Mouse (Mus musculus): ENCODE data around the gene Btbd9. TPM values are rescaled to one million over a fixed set of nuclear protein-coding genes. Genes with fewer than 3 reads are reported as not detected.

Btbd9 gene
- polyA plus RNA-seq, 1 experiment from 2014 or later: 135 TPM

DNA sequence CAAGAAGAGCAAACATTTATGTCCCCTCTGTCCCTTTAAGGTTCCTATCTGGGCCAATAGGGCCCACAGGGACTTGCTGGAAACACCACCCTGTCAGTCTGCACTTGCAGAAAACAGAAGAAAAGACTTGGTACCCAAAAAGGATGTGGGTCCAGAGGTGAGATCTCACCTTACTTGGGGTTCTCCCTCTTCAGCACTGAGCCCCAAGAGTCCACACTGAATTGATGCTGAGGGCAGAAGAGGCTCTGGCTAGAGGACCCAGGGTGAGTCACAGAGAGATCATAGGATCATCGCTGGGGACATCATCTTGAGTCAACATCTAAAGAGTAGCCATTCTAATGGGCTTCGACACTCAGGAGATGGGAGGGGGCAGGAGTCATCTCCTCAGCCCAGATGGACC lies 290.6 kb downstream of the Btbd9 start:
- H3K4me2 ChIP-seq (ENCODE audit: low read length): no peak overlapping the region
- no peak overlapping the region for H3K4me3 ChIP-seq (ENCODE audit: low read length)
- H3K9me3 ChIP-seq (ENCODE audit: control insufficient read depth, low read length): no peaks in the 10 kb centered on the region
- H3K27ac ChIP-seq (ENCODE audit: low read depth, low read length): no peak overlapping the region
- no peaks in the 10 kb centered on the region for H3K36me3 ChIP-seq (ENCODE audit: control insufficient read depth, insufficient read depth, low read length)
- WGBS: 94% methylated on average over 2 of the region's 2 CpGs
- H3K27me3 ChIP-seq (replicated peaks; ENCODE audit: control insufficient read depth, insufficient read depth, low read length): no peaks in the 10 kb centered on the region
- H3K9ac ChIP-seq (ENCODE audit: low read depth, low read length): no peak overlapping the region
- no peaks in the 10 kb centered on the region for H3K4me1 ChIP-seq (ENCODE audit: control insufficient read depth, insufficient read depth, low read depth, low read length)
- ATAC-seq: no peak

- ATAC-seq: no peak
- Histone ChIP-seq H3K4me3 (ENCODE audit: low read length) (no peak overlapping the region), H3K27me3 (replicated peaks; ENCODE audit: control insufficient read depth, insufficient read depth, low read length) (no peaks in the 10 kb centered on the region), H3K9ac (ENCODE audit: low read depth, low read length) (no peak overlapping the region), H3K9me3 (ENCODE audit: control insufficient read depth, low read length) (no peaks in the 10 kb centered on the region), H3K27ac (ENCODE audit: low read depth, low read length) (no peak overlapping the region), H3K36me3 (ENCODE audit: control insufficient read depth, insufficient read depth, low read length) (no peaks in the 10 kb centered on the region), H3K4me2 (ENCODE audit: low read length) (no peak overlapping the region), H3K4me1 (ENCODE audit: control insufficient read depth, insufficient read depth, low read depth, low read length) (peaks cover 11% of the 10 kb centered on the region)
- WGBS: 65% methylated on average over 4 of the region's 4 CpGs
These were observed 292.7 kb downstream of the Btbd9 start for GRCm38 (mm10) chr17:30283460-30284050.

DNA sequence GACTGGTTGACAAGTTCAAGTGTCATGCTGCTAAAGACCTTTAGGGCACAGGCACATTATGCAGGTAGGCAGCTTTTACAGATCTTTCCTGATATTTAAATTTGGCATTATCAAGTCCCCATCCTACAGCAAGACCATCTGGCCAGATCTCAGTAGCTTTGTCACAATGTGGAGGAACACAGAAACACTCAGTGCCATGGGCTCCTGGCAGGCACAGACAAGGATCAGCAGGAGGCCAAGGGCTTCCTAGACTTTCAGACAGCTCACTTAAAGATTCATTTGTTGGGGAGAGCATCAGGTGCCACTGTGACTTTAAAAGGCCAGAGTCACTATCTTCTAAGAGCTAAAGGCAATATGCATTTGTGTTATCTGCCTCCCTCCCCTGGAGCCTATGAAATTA lies 293.3 kb downstream of the Btbd9 start:
- no peak overlapping the region for H3K27ac ChIP-seq (ENCODE audit: low read depth, low read length)
- H3K9ac ChIP-seq (ENCODE audit: low read depth, low read length): no peak overlapping the region
- peaks cover 12% of the 10 kb centered on the region for H3K4me1 ChIP-seq (ENCODE audit: control insufficient read depth, insufficient read depth, low read depth, low read length)
- H3K4me3 ChIP-seq (ENCODE audit: low read length): no peak overlapping the region
- H3K27me3 ChIP-seq (replicated peaks; ENCODE audit: control insufficient read depth, insufficient read depth, low read length): no peaks in the 10 kb centered on the region
- H3K9me3 ChIP-seq (ENCODE audit: control insufficient read depth, low read length): no peaks in the 10 kb centered on the region
- no peak overlapping the region for H3K4me2 ChIP-seq (ENCODE audit: low read length)
- no peak for ATAC-seq
- H3K36me3 ChIP-seq (ENCODE audit: control insufficient read depth, insufficient read depth, low read length): no peaks in the 10 kb centered on the region

GRCm38 (mm10) chr17:30280323-30281118 lies 295.8 kb downstream of the Btbd9 start:
- no peak overlapping the region for H3K9ac ChIP-seq (ENCODE audit: low read depth, low read length)
- no peak overlapping the region for H3K27ac ChIP-seq (ENCODE audit: low read depth, low read length)
- no peak overlapping the region for H3K4me3 ChIP-seq (ENCODE audit: low read length)
- no peaks in the 10 kb centered on the region for H3K36me3 ChIP-seq (ENCODE audit: control insufficient read depth, insufficient read depth, low read length)
- H3K9me3 ChIP-seq (ENCODE audit: control insufficient read depth, low read length): no peaks in the 10 kb centered on the region
- WGBS: 57% methylated on average over 7 of the region's 7 CpGs
- no peak for ATAC-seq
- peaks cover 12% of the 10 kb centered on the region for H3K4me1 ChIP-seq (ENCODE audit: control insufficient read depth, insufficient read depth, low read depth, low read length)
- no peak overlapping the region for H3K4me2 ChIP-seq (ENCODE audit: low read length)
- H3K27me3 ChIP-seq (replicated peaks; ENCODE audit: control insufficient read depth, insufficient read depth, low read length): no peaks in the 10 kb centered on the region

DNA sequence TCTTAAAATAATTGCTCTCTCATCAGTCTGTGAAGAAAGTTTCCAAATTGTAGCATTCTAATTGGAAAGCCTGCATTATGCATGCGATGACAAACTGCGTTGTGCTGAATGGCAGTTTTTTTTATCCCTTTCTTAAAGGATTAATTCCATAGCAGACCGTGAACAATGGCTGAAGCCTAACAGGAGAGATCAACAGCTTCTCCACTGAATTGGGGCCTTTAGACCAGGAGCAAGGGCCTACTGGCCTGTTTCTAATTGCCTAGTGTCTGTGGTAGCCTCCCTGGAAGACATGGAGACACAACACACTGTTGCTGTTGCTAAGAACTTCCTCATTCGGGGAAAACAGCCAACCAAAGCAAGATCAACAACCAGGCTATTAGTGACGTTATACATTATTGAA lies 296.6 kb downstream of the Btbd9 start:
- peaks cover 12% of the 10 kb centered on the region for H3K4me1 ChIP-seq (ENCODE audit: control insufficient read depth, insufficient read depth, low read depth, low read length)
- no peak overlapping the region for H3K27ac ChIP-seq (ENCODE audit: low read depth, low read length)
- H3K9me3 ChIP-seq (ENCODE audit: control insufficient read depth, low read length): no peaks in the 10 kb centered on the region
- ATAC-seq: no peak
- no peaks in the 10 kb centered on the region for H3K27me3 ChIP-seq (replicated peaks; ENCODE audit: control insufficient read depth, insufficient read depth, low read length)
- H3K9ac ChIP-seq (ENCODE audit: low read depth, low read length): no peak overlapping the region
- H3K36me3 ChIP-seq (ENCODE audit: control insufficient read depth, insufficient read depth, low read length): no peaks in the 10 kb centered on the region
- H3K4me2 ChIP-seq (ENCODE audit: low read length): no peak overlapping the region
- no peak overlapping the region for H3K4me3 ChIP-seq (ENCODE audit: low read length)
- WGBS: 21% methylated on average over 5 of the region's 5 CpGs

DNA sequence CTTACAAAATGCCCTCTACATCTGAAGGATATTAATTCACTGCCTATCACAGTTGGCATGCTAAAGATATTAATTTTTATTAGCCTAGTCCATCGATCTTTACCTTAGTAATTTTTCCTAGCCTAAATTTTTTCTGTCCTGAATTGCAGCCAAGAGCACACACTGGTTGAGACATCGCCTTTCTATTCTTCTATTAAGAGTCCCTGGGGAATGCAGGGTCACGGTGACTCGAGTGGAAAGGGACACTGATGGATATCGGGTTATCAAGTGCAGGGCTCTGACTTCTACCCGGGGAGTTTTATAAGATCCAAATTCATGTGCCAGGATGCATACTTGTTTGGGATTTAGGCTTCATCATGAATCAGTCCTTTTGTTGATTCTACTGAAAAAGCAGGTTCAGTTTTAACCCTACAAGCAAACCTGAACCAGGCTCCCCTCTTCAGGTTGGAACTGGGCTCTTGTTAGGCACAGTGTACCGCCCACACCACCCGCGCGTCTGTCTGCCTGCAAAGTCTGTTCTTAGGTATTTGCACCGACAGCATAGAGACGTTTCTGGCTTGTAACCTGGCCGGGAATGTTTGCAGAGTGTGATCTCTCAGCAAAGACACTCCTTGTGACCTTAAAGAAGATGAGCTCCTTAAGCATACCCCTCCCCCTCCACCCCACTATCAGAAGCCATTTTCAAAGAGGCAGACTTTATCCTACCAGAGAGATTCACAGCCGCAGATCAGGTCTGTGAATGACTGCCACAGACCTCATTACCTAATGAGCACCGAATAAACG lies 297.5 kb downstream of the Btbd9 start:
- H3K27ac ChIP-seq (ENCODE audit: low read depth, low read length): 0 out of 2 replicates have a peak overlapping the region, but pooled peaks have one; percentile 17
- no peaks in the 10 kb centered on the region for H3K36me3 ChIP-seq (ENCODE audit: control insufficient read depth, insufficient read depth, low read length)
- peaks cover 12% of the 10 kb centered on the region for H3K4me1 ChIP-seq (ENCODE audit: control insufficient read depth, insufficient read depth, low read depth, low read length)
- H3K27me3 ChIP-seq (replicated peaks; ENCODE audit: control insufficient read depth, insufficient read depth, low read length): no peaks in the 10 kb centered on the region
- 21% methylated on average over 16 of the region's 16 CpGs for WGBS
- no peak for ATAC-seq
- no peak overlapping the region for H3K9ac ChIP-seq (ENCODE audit: low read depth, low read length)
- H3K9me3 ChIP-seq (ENCODE audit: control insufficient read depth, low read length): no peaks in the 10 kb centered on the region
- H3K4me2 ChIP-seq (ENCODE audit: low read length): no peak overlapping the region
- H3K4me3 ChIP-seq (ENCODE audit: low read length): no peak overlapping the region

GRCm38 (mm10) chr17:30276477-30276876 lies 299.8 kb downstream of the Btbd9 start:
- Histone ChIP-seq H3K27me3 (replicated peaks; ENCODE audit: control insufficient read depth, insufficient read depth, low read length) (no peaks in the 10 kb centered on the region), H3K27ac (ENCODE audit: low read depth, low read length) (no peak overlapping the region), H3K9me3 (ENCODE audit: control insufficient read depth, low read length) (no peaks in the 10 kb centered on the region), H3K4me2 (ENCODE audit: low read length) (no peak overlapping the region), H3K9ac (ENCODE audit: low read depth, low read length) (no peak overlapping the region), H3K4me1 (ENCODE audit: control insufficient read depth, insufficient read depth, low read depth, low read length) (peaks cover 12% of the 10 kb centered on the region), H3K4me3 (ENCODE audit: low read length) (no peak overlapping the region), H3K36me3 (ENCODE audit: control insufficient read depth, insufficient read depth, low read length) (no peaks in the 10 kb centered on the region)
- peak; percentile 62; the same call in 1 of the 2 replicates for ATAC-seq
- WGBS: 75% methylated on average over 4 of the region's 4 CpGs

DNA sequence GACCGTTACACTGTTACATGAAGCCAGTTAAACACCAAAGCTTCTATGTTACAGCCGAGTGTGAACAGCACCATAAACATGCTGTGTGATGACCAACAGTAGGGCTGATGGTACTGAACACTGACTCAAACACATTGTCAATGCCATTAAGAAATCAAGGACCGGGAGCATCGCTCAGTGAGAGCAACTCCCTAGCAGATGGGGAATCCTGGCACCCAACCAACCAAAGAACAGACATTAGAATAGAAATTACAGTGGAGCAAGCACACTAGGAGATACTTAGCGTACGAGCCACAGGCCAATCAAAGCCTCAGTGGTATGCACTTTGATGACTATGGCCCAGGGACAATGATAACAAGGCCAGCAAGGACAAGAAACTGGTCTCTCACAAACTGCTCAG lies 303.5 kb downstream of the Btbd9 start:
- 72% methylated on average over 6 of the region's 6 CpGs for whole genome bisulfite sequencing

More for the DNA sequence above, 303.5 kb downstream of the Btbd9 start:
- Histone ChIP-seq H3K4me2 (ENCODE audit: low read length) (no peak overlapping the region), H3K9me3 (ENCODE audit: control insufficient read depth, low read length) (no peaks in the 10 kb centered on the region), H3K9ac (ENCODE audit: low read depth, low read length) (no peak overlapping the region), H3K27ac (ENCODE audit: low read depth, low read length) (no peak overlapping the region), H3K4me3 (ENCODE audit: low read length) (no peak overlapping the region), H3K4me1 (ENCODE audit: control insufficient read depth, insufficient read depth, low read depth, low read length) (no peaks in the 10 kb centered on the region), H3K36me3 (ENCODE audit: control insufficient read depth, insufficient read depth, low read length) (no peaks in the 10 kb centered on the region), H3K27me3 (replicated peaks; ENCODE audit: control insufficient read depth, insufficient read depth, low read length) (no peaks in the 10 kb centered on the region)
- no peak for ATAC-seq
